In genomic region chr2:113847678-113848244, GRCm38 (mm10) we compare ENCODE assay signal across 7 mouse cellular contexts. TPM values are rescaled to one million over a fixed set of nuclear protein-coding genes. Genes with fewer than 3 reads are reported as not detected.
A peak's percentile ranks its signal among the peaks of the same experiment; 100 is the strongest.
DNase-seq lines count a peak whose midpoint lies in the region; ATAC-seq and TF ChIP-seq lines count a peak whose summit lies in the region.

No protein-coding gene starts in this region.

- DNase-seq in lung, adult 18-20 months: no peak
- no peak for DNase-seq in forebrain, postnatal 0 days
- no peak for DNase-seq in liver, embryonic 11.5 days (ENCODE audit: low spot score)
- no peak for DNase-seq in layer of hippocampus, adult 11-12 months (ENCODE audit: low spot score)

- peak overlapping the region; percentile 98 for H3K4me3 ChIP-seq in lung, embryonic 16.5 days (ENCODE audit: low read length)
- peak overlapping the region; percentile 74 for H3K4me3 ChIP-seq in brown adipose tissue, adult 24 weeks (ENCODE audit: insufficient read depth, low read depth, low read length)
- H3K4me3 ChIP-seq in forebrain, postnatal 0 days (ENCODE audit: low read depth, low read length): peak overlapping the region; percentile 77
- H3K4me3 ChIP-seq in liver, embryonic 11.5 days (ENCODE audit: low read depth, low read length): peak overlapping the region; percentile 89
- H3K4me3 ChIP-seq in stomach, embryonic 14.5 days (ENCODE audit: low read depth, low read length): peak overlapping the region; percentile 91

- H3K4me2 ChIP-seq in lung, embryonic 16.5 days (ENCODE audit: low read depth, low read length): peak overlapping the region; percentile 79
- peak overlapping the region; percentile 94 for H3K4me2 ChIP-seq in forebrain, postnatal 0 days (ENCODE audit: low read depth)
- H3K4me2 ChIP-seq in liver, embryonic 11.5 days: peak overlapping the region; percentile 73
- peak overlapping the region; percentile 76 for H3K4me2 ChIP-seq in stomach, embryonic 14.5 days (replicated peaks; ENCODE audit: low read depth, low read length)

- peak; percentile 13 for ATAC-seq in lung, embryonic 16.5 days (ENCODE audit: low read depth)
- ATAC-seq in forebrain, postnatal 0 days: no peak
- peak; percentile 4 for ATAC-seq in liver, embryonic 11.5 days (replicated peaks; ENCODE audit: low FRiP score)
- ATAC-seq in stomach, embryonic 14.5 days (ENCODE audit: insufficient number of reproducible peaks, insufficient read depth, low FRiP score, low read depth): peak; percentile 15; the same call in 1 of the 2 replicates

- H3K27me3 ChIP-seq in lung, embryonic 16.5 days (ENCODE audit: control insufficient read depth, insufficient read depth, low read depth, low read length): no peaks in the 10 kb centered on the region
- no peaks in the 10 kb centered on the region for H3K27me3 ChIP-seq in forebrain, postnatal 0 days (ENCODE audit: insufficient read depth, low read length)
- H3K27me3 ChIP-seq in liver, embryonic 11.5 days (replicated peaks; ENCODE audit: control insufficient read depth, insufficient read depth, low read length): no peaks in the 10 kb centered on the region
- H3K27me3 ChIP-seq in stomach, embryonic 14.5 days (ENCODE audit: control insufficient read depth, insufficient read depth, low read length): no peaks in the 10 kb centered on the region

- H3K9ac ChIP-seq in lung, embryonic 16.5 days (ENCODE audit: low read length): peak overlapping the region; percentile 91
- H3K9ac ChIP-seq in forebrain, postnatal 0 days: peak overlapping the region; percentile 59
- H3K9ac ChIP-seq in liver, embryonic 11.5 days (ENCODE audit: low read depth, low read length): peak overlapping the region; percentile 82
- peak overlapping the region; percentile 61 for H3K9ac ChIP-seq in stomach, embryonic 14.5 days (replicated peaks; ENCODE audit: low read depth, low read length)

- peaks cover 28% of the 10 kb centered on the region for H3K4me1 ChIP-seq in lung, embryonic 16.5 days (replicated peaks; ENCODE audit: control insufficient read depth, insufficient read depth, low read length)
- no peaks in the 10 kb centered on the region for H3K4me1 ChIP-seq in brown adipose tissue, adult 24 weeks (ENCODE audit: control insufficient read depth, insufficient read depth, insufficient read length, low read length)
- H3K4me1 ChIP-seq in forebrain, postnatal 0 days (ENCODE audit: insufficient read depth): no peaks in the 10 kb centered on the region
- peaks cover 11% of the 10 kb centered on the region for H3K4me1 ChIP-seq in liver, embryonic 11.5 days (replicated peaks; ENCODE audit: control insufficient read depth, insufficient read depth, low read length)
- H3K4me1 ChIP-seq in stomach, embryonic 14.5 days (ENCODE audit: control insufficient read depth, insufficient read depth, low read length): peaks cover 22% of the 10 kb centered on the region

- no peak for TF ChIP-seq CTCF in forebrain, postnatal 0 days (IDR thresholded peaks at IDR 0.05; ENCODE audit: low read depth)

- H3K27ac ChIP-seq in lung, embryonic 16.5 days (ENCODE audit: low read length): peak overlapping the region; percentile 93
- no peak overlapping the region for H3K27ac ChIP-seq in brown adipose tissue, adult 24 weeks (replicated peaks; ENCODE audit: low read depth, low read length)
- no peak overlapping the region for H3K27ac ChIP-seq in forebrain, postnatal 0 days (ENCODE audit: low read depth, low read length)
- peak overlapping the region; percentile 89 for H3K27ac ChIP-seq in liver, embryonic 11.5 days (ENCODE audit: low read depth, low read length)
- peak overlapping the region; percentile 89 for H3K27ac ChIP-seq in stomach, embryonic 14.5 days (ENCODE audit: low read length)

- WGBS in lung, embryonic 16.5 days: under 1% methylated on average over 24 of the region's 24 CpGs
- WGBS in forebrain, postnatal 0 days: under 1% methylated on average over 24 of the region's 24 CpGs
- under 1% methylated on average over 24 of the region's 24 CpGs for WGBS in liver, embryonic 11.5 days
- WGBS in stomach, embryonic 14.5 days: 1% methylated on average over 24 of the region's 24 CpGs

- H3K9me3 ChIP-seq in lung, embryonic 16.5 days (ENCODE audit: control insufficient read depth, low read length): no peaks in the 10 kb centered on the region
- H3K9me3 ChIP-seq in forebrain, postnatal 0 days (ENCODE audit: low read length): no peaks in the 10 kb centered on the region
- no peaks in the 10 kb centered on the region for H3K9me3 ChIP-seq in liver, embryonic 11.5 days (ENCODE audit: control insufficient read depth, low read length)
- H3K9me3 ChIP-seq in stomach, embryonic 14.5 days (ENCODE audit: control insufficient read depth, low read depth, low read length): no peaks in the 10 kb centered on the region

- H3K36me3 ChIP-seq in lung, embryonic 16.5 days (ENCODE audit: control insufficient read depth, insufficient read depth, low read length): peaks cover 7% of the 10 kb centered on the region
- H3K36me3 ChIP-seq in forebrain, postnatal 0 days (ENCODE audit: insufficient read depth): no peaks in the 10 kb centered on the region
- H3K36me3 ChIP-seq in liver, embryonic 11.5 days (ENCODE audit: control insufficient read depth, insufficient read depth, low read length): peaks cover 13% of the 10 kb centered on the region
- peaks cover 10% of the 10 kb centered on the region for H3K36me3 ChIP-seq in stomach, embryonic 14.5 days (ENCODE audit: control insufficient read depth, insufficient read depth, low read length)

RNA-seq across cellular contexts. Expression of gene Arhgap11a, which starts 0.7 kb away (rescaled TPM):
- 26.7 and 28.3 TPM in 2 replicates for polyA plus RNA-seq in lung, embryonic 16.5 days (2015; fragmentation: Nextera tagmentation; extraction: Ambion mirVana)
- polyA plus RNA-seq in brown adipose tissue, adult 24 weeks (2012; ENCODE audit: insufficient read depth, insufficient read length, missing spikeins): 0.87 and 0.92 TPM in 2 replicates
- total RNA-seq in forebrain, postnatal 0 days (2014; rRNA removed): 1.8 and 2.7 TPM in 2 replicates
- polyA plus RNA-seq in forebrain, postnatal 0 days (2015; fragmentation: Nextera tagmentation; extraction: Ambion mirVana): 3.6 and 5.2 TPM in 2 replicates
- 5.9 and 7.1 TPM in 2 replicates for polyA plus RNA-seq in liver, embryonic 11.5 days (2014; fragmentation: Nextera tagmentation; extraction: Ambion mirVana)
- polyA plus RNA-seq in stomach, embryonic 14.5 days (2014; fragmentation: Nextera tagmentation; extraction: Ambion mirVana): 6.3 and 7.1 TPM in 2 replicates

RNA-seq across cellular contexts. Expression of gene Scg5, which starts 18.8 kb away (rescaled TPM):
- polyA plus RNA-seq in lung, embryonic 16.5 days (2015; fragmentation: Nextera tagmentation; extraction: Ambion mirVana): 1.0 and 2.2 TPM in 2 replicates
- polyA plus RNA-seq in brown adipose tissue, adult 24 weeks (2012; ENCODE audit: insufficient read depth, insufficient read length, missing spikeins): not detected in 2 replicates
- total RNA-seq in forebrain, postnatal 0 days (2014; rRNA removed): 254 and 277 TPM in 2 replicates
- 363 and 388 TPM in 2 replicates for polyA plus RNA-seq in forebrain, postnatal 0 days (2015; fragmentation: Nextera tagmentation; extraction: Ambion mirVana)
- polyA plus RNA-seq in liver, embryonic 11.5 days (2014; fragmentation: Nextera tagmentation; extraction: Ambion mirVana): 0.32 and 0.44 TPM in 2 replicates
- 16.4 and 17.7 TPM in 2 replicates for polyA plus RNA-seq in stomach, embryonic 14.5 days (2014; fragmentation: Nextera tagmentation; extraction: Ambion mirVana)

Comparison
In these comparisons a context has a peak if more than half of its experiments do, and no peak if none do; other contexts are left out.
1. H3K27ac ChIP-seq: peak in lung, embryonic 16.5 days (single experiment), liver, embryonic 11.5 days (single experiment) and stomach, embryonic 14.5 days (single experiment); none in brown adipose tissue, adult 24 weeks (single experiment) and forebrain, postnatal 0 days (single experiment).
2. RNA of gene Scg5, which starts 18.8 kb away (polyA plus RNA-seq): 363 to 388 TPM in forebrain, postnatal 0 days; 16.4 to 17.7 TPM in stomach, embryonic 14.5 days, 1.0 to 2.2 TPM in lung, embryonic 16.5 days, 0.32 to 0.44 TPM in liver, embryonic 11.5 days and not detected in brown adipose tissue, adult 24 weeks; every median in the first group is over 10 times any median in the second.
3. Peak in every context shown above with its lines, with median percentiles within 50 percentile points of each other: H3K4me2 ChIP-seq, H3K4me3 ChIP-seq and H3K9ac ChIP-seq.